Comparison of ENCODE assay signal across 23 mouse cellular contexts in genomic region chr1:51152017-51152416, GRCm38 (mm10).
A peak's percentile ranks its signal among the peaks of the same experiment; 100 is the strongest.
DNase-seq lines count a peak whose midpoint lies in the region; ATAC-seq lines count a peak whose summit lies in the region.
"Had no signal": no experiment of that assay in that cellular context is flagged by ENCODE, and none has a peak within 500 bp of the region (broad histone marks: within the 10 kb centered on the region; RNA-seq: fewer than 3 reads in every experiment).

No protein-coding gene starts in this region.

- peaks cover 48% of the 10 kb centered on the region for H3K4me1 ChIP-seq in heart, embryonic 13.5 days
- peaks cover 6% of the 10 kb centered on the region for H3K4me1 ChIP-seq in lung, embryonic 16.5 days (replicated peaks; ENCODE audit: control insufficient read depth, insufficient read depth, low read length)
- peaks cover 19% of the 10 kb centered on the region for H3K4me1 ChIP-seq in embryonic facial prominence, embryonic 10.5 days
- H3K4me1 ChIP-seq: embryonic facial prominence, embryonic 13.5 days; forebrain, embryonic 12.5 days had no signal

- peak overlapping the region; percentile 50; the same call in 1 of the 2 replicates for H3K27ac ChIP-seq in heart, embryonic 13.5 days (replicated peaks)
- no peak overlapping the region for H3K27ac ChIP-seq in lung, embryonic 16.5 days (ENCODE audit: low read length)
- H3K27ac ChIP-seq in embryonic facial prominence, embryonic 10.5 days (replicated peaks), result no peak overlapping the region
- H3K27ac ChIP-seq: embryonic facial prominence, embryonic 13.5 days; forebrain, embryonic 12.5 days; hindbrain, embryonic 12.5 days; kidney, embryonic 15.5 days had no signal

- no peak for ATAC-seq in heart, embryonic 13.5 days (ENCODE audit: extremely low read depth, insufficient number of reproducible peaks, low FRiP score, low TSS enrichment)
- peak; percentile 64; the same call in 1 of the 2 replicates for ATAC-seq in lung, embryonic 16.5 days (ENCODE audit: low read depth)
- ATAC-seq: intestine, postnatal 0 days had no signal

- DNase-seq in heart, postnatal 10 days, result no peak
- DNase-seq in lung, postnatal 10 days, result no peak
- DNase-seq in embryonic facial prominence, embryonic 10.5 days (ENCODE audit: low spot score), result peak; percentile 16
- DNase-seq in kidney, postnatal 14 days, result no peak
- no peak for DNase-seq in left cerebral cortex, adult 18-20 months (ENCODE audit: low spot score in 2 of 2)
- DNase-seq: adrenal gland, postnatal 25 days; B cell, adult 2 months; cerebellum, adult 8-10 months; cerebellum, postnatal 36 days; heart, postnatal 14 days; lung, postnatal 14 days; midbrain, embryonic 14.5 days; right cerebral cortex, postnatal 14 days had no signal

- no peaks in the 10 kb centered on the region for H3K36me3 ChIP-seq in heart, embryonic 13.5 days
- no peaks in the 10 kb centered on the region for H3K36me3 ChIP-seq in lung, embryonic 16.5 days (ENCODE audit: control insufficient read depth, insufficient read depth, low read length)
- no peaks in the 10 kb centered on the region for H3K36me3 ChIP-seq in embryonic facial prominence, embryonic 10.5 days (replicated peaks)
- H3K36me3 ChIP-seq: embryonic facial prominence, embryonic 13.5 days; forebrain, embryonic 12.5 days; G1E; hindbrain, embryonic 12.5 days; kidney, embryonic 15.5 days had no signal

- no peak overlapping the region for H3K4me2 ChIP-seq in heart, embryonic 13.5 days
- no peak overlapping the region for H3K4me2 ChIP-seq in lung, embryonic 16.5 days (ENCODE audit: low read depth, low read length)
- H3K4me2 ChIP-seq: embryonic facial prominence, embryonic 13.5 days; forebrain, embryonic 12.5 days; hindbrain, embryonic 12.5 days; kidney, embryonic 15.5 days had no signal

- intact Hi-C loops in heart, postnatal 10 days (cut with DNase I), result no loop called here

- no peak overlapping the region for H3K4me3 ChIP-seq in heart, embryonic 13.5 days
- no peak overlapping the region for H3K4me3 ChIP-seq in lung, embryonic 16.5 days (ENCODE audit: low read length)
- H3K4me3 ChIP-seq in embryonic facial prominence, embryonic 10.5 days, result no peak overlapping the region
- H3K4me3 ChIP-seq: embryonic facial prominence, embryonic 13.5 days; erythroblast, embryonic 14.5 days; forebrain, embryonic 12.5 days; hindbrain, embryonic 12.5 days; kidney, embryonic 15.5 days had no signal

- H3K27me3 ChIP-seq in heart, embryonic 13.5 days (replicated peaks), result no peaks in the 10 kb centered on the region
- H3K27me3 ChIP-seq in lung, embryonic 16.5 days (ENCODE audit: control insufficient read depth, insufficient read depth, low read depth, low read length), result no peaks in the 10 kb centered on the region
- no peaks in the 10 kb centered on the region for H3K27me3 ChIP-seq in embryonic facial prominence, embryonic 10.5 days (replicated peaks; ENCODE audit: low read depth, poor library complexity, severe bottlenecking)
- H3K27me3 ChIP-seq: CH12.LX; embryonic facial prominence, embryonic 13.5 days; forebrain, embryonic 12.5 days; hindbrain, embryonic 12.5 days; kidney, embryonic 15.5 days had no signal

- no peaks in the 10 kb centered on the region for H3K9me3 ChIP-seq in heart, embryonic 13.5 days
- no peaks in the 10 kb centered on the region for H3K9me3 ChIP-seq in lung, embryonic 16.5 days (ENCODE audit: control insufficient read depth, low read length)
- H3K9me3 ChIP-seq in embryonic facial prominence, embryonic 10.5 days, result no peaks in the 10 kb centered on the region
- H3K9me3 ChIP-seq: embryonic facial prominence, embryonic 13.5 days; forebrain, embryonic 12.5 days; G1E; hindbrain, embryonic 12.5 days; kidney, embryonic 15.5 days had no signal

- no peak overlapping the region for H3K9ac ChIP-seq in heart, embryonic 13.5 days
- H3K9ac ChIP-seq in lung, embryonic 16.5 days (ENCODE audit: low read length), result no peak overlapping the region
- H3K9ac ChIP-seq: embryonic facial prominence, embryonic 13.5 days; forebrain, embryonic 12.5 days; hindbrain, embryonic 12.5 days; kidney, embryonic 15.5 days had no signal

- 27% methylated on average over 2 of the region's 2 CpGs for WGBS in heart, embryonic 13.5 days
- WGBS in lung, embryonic 16.5 days, result 39% methylated on average over 2 of the region's 2 CpGs
- WGBS in embryonic facial prominence, embryonic 10.5 days, result 40% methylated on average over 2 of the region's 2 CpGs
